Mouse (Mus musculus) CH12.LX (cell line): ENCODE data around the gene Ap1s3. TPM values are rescaled to one million over a fixed set of nuclear protein-coding genes. Genes with fewer than 3 reads are reported as not detected.

Experiments used
- DNase-seq: peaks from one replicate; pipeline ENCODE4 v3.0.0-alpha.2; 2013; ENCODE audit errors: extremely low read depth
- H3K27ac ChIP-seq: 2 replicates; pipeline ENCODE4 v1.5.1; 2012; ENCODE audit warnings: low read depth, mild to moderate bottlenecking, control low read depth, moderate library complexity; ENCODE audit not compliant: insufficient read depth
- H3K27me3 ChIP-seq: replicated peaks from 2 replicates; pipeline ENCODE3; 2012; ENCODE audit warnings: inconsistent platforms
- H3K36me3 ChIP-seq, 2 experiments: replicated peaks in 1 of 2; 2 replicates each; pipeline versions ENCODE3 to v1.6.1; 2012; ENCODE audit warnings: inconsistent platforms in 1 of 2, low read length in 1 of 2, mild to moderate bottlenecking in 1 of 2, mixed read lengths in 1 of 2, moderate library complexity in 1 of 2; ENCODE audit not compliant: control insufficient read depth in 1 of 2, insufficient read depth in 1 of 2
- H3K4me1 ChIP-seq, 2 experiments: 2 replicates each; pipeline ENCODE4 v1.6.1; 2012; ENCODE audit warnings: inconsistent platforms in 1 of 2, moderate library complexity in 1 of 2; ENCODE audit not compliant: insufficient read depth in 2 of 2, control insufficient read depth in 1 of 2
- H3K4me2 ChIP-seq: 2 replicates; pipeline ENCODE4 v1.6.1; 2012; ENCODE audit warnings: low read depth, mild to moderate bottlenecking, control low read depth; ENCODE audit not compliant: poor library complexity, insufficient read depth, severe bottlenecking
- H3K4me3 ChIP-seq, 3 experiments: fragments of 150-350 bp in 1 of 3; sonication (generic) in 1 of 3; replicated peaks in 1 of 3; 2 replicates each; pipeline versions ENCODE3 to v1.5.1; 2011 to 2012; ENCODE audit warnings: low read depth in 2 of 3, low read length in 2 of 3, mild to moderate bottlenecking in 2 of 3, moderate library complexity in 2 of 3, control low read depth in 1 of 3, improper control_type of control experiment in 1 of 3, inconsistent platforms in 1 of 3, mixed read lengths in 1 of 3; ENCODE audit not compliant: poor library complexity in 1 of 3
- H3K79me2 ChIP-seq: replicated peaks from 2 replicates; pipeline ENCODE4 v1.6.1; 2012; ENCODE audit warnings: mild to moderate bottlenecking, moderate library complexity; ENCODE audit not compliant: control insufficient read depth, poor library complexity, insufficient read depth, severe bottlenecking; ENCODE audit errors: extremely low read depth
- H3K9ac ChIP-seq: 2 replicates; pipeline ENCODE4 v1.6.1; 2012; ENCODE audit warnings: low read depth, mild to moderate bottlenecking, control low read depth, moderate library complexity; ENCODE audit not compliant: insufficient read depth
- H3K9me3 ChIP-seq: replicated peaks from 2 replicates; pipeline ENCODE3; 2012; ENCODE audit warnings: low read length, inconsistent platforms, mixed read lengths
- BHLHE40 ChIP-seq: IDR thresholded peaks from 2 replicates; pipeline ENCODE4 v1.6.1; 2011; ENCODE audit warnings: mild to moderate bottlenecking, low read depth, low read length, improper control_type of control experiment
- CHD2 ChIP-seq: IDR thresholded peaks from 2 replicates; pipeline ENCODE4 v1.6.1; 2011; ENCODE audit warnings: low read length, improper control_type of control experiment
- E2F4 ChIP-seq: IDR thresholded peaks from 2 replicates; pipeline ENCODE4 v1.6.1; 2011; ENCODE audit warnings: low read depth, low read length, improper control_type of control experiment; ENCODE audit not compliant: insufficient replicate concordance
- ELF1 ChIP-seq: IDR thresholded peaks from 2 replicates; pipeline ENCODE4 v1.6.1; 2014; ENCODE audit warnings: low read depth, mild to moderate bottlenecking, inconsistent platforms, low read length, improper control_type of control experiment
- EP300 ChIP-seq: IDR thresholded peaks from 2 replicates; pipeline ENCODE4 v1.6.1; 2011; ENCODE audit warnings: low read length, improper control_type of control experiment
- ETS1 ChIP-seq: conservative IDR thresholded peaks from 2 replicates; pipeline ENCODE4 v1.6.1; 2012; ENCODE audit warnings: low read depth, mild to moderate bottlenecking, inconsistent platforms, low read length, improper control_type of control experiment, moderate library complexity
- GABPA ChIP-seq: IDR thresholded peaks from 2 replicates; pipeline ENCODE4 v1.6.1; 2012; ENCODE audit warnings: low read depth, low read length, improper control_type of control experiment, inconsistent platforms; ENCODE audit not compliant: insufficient replicate concordance
- IRF4 ChIP-seq: IDR thresholded peaks from 2 replicates; pipeline ENCODE4 v1.6.1; 2014; ENCODE audit warnings: low read depth, mild to moderate bottlenecking, inconsistent platforms, low read length, improper control_type of control experiment
- JUN ChIP-seq: IDR thresholded peaks from 2 replicates; pipeline ENCODE4 v1.6.1; 2011; ENCODE audit warnings: low read depth, mild to moderate bottlenecking, low read length, improper control_type of control experiment, moderate library complexity; ENCODE audit not compliant: insufficient read depth
- MXI1 ChIP-seq: IDR thresholded peaks from 2 replicates; pipeline ENCODE4 v1.6.1; 2011; ENCODE audit warnings: mild to moderate bottlenecking, low read depth, low read length, improper control_type of control experiment
- NELFE ChIP-seq: IDR thresholded peaks from 2 replicates; pipeline ENCODE4 v1.6.1; 2011; ENCODE audit warnings: low read depth, low read length, improper control_type of control experiment
- POLR2A ChIP-seq: IDR thresholded peaks from 2 replicates; pipeline ENCODE4 v1.6.1; 2011; ENCODE audit warnings: low read depth, mild to moderate bottlenecking, improper control_type of control experiment, low read length
- RCOR1 ChIP-seq: conservative IDR thresholded peaks from 2 replicates; pipeline ENCODE4 v1.6.1; 2012; ENCODE audit warnings: low read depth, mild to moderate bottlenecking, inconsistent platforms, low read length, improper control_type of control experiment
- SIN3A ChIP-seq: IDR thresholded peaks from 2 replicates; pipeline ENCODE4 v1.6.1; 2012; ENCODE audit warnings: low read length, improper control_type of control experiment, inconsistent platforms
- SMC3 ChIP-seq: IDR thresholded peaks from 2 replicates; pipeline ENCODE4 v1.6.1; 2011; ENCODE audit warnings: low read depth, low read length, improper control_type of control experiment
- UBTF ChIP-seq: IDR thresholded peaks from 2 replicates; pipeline ENCODE4 v1.6.1; 2012; ENCODE audit warnings: low read depth, mild to moderate bottlenecking, inconsistent platforms, low read length, improper control_type of control experiment, moderate library complexity
- ZC3H11A ChIP-seq: IDR thresholded peaks from 2 replicates; pipeline ENCODE4 v1.6.1; 2012; ENCODE audit warnings: low read depth, mild to moderate bottlenecking, inconsistent platforms, low read length, improper control_type of control experiment
- ZKSCAN1 ChIP-seq: IDR thresholded peaks from 2 replicates; pipeline ENCODE4 v1.6.1; 2012; ENCODE audit warnings: low read depth, inconsistent platforms, low read length, improper control_type of control experiment, borderline replicate concordance
- ZMIZ1 ChIP-seq: IDR thresholded peaks from 2 replicates; pipeline ENCODE4 v1.6.1; 2012; ENCODE audit warnings: low read depth, mild to moderate bottlenecking, inconsistent platforms, low read length, improper control_type of control experiment
- ZNF384 ChIP-seq: IDR thresholded peaks from 2 replicates; pipeline ENCODE4 v1.6.1; 2012; ENCODE audit warnings: low read depth, low read length, improper control_type of control experiment, inconsistent platforms
- dilution Hi-C: fragments of 300-500 bp; cut with MboI; formaldehyde crosslinking; loops from 2 replicates; pipeline ENCODE4 v1.14.3; 2020; ENCODE audit warnings: low sequenced_read_pairs; ENCODE audit not compliant: extremely low pct_unique_long_range_greater_than_20kb, extremely low pct_ligation_motif_present
- in situ Hi-C: fragments of 300-500 bp; cut with MboI; formaldehyde crosslinking; loops from 3 replicates; pipeline ENCODE4 v1.14.3; 2019; ENCODE audit warnings: low sequenced_read_pairs, low pct_ligation_motif_present, low pct_unique_long_range_greater_than_20kb, mixed read lengths
- polyA plus RNA-seq: library from polyadenylated mRNA; unstranded; fragments of >175 nt; gene quantifications from 2 replicates; pipeline ENCODE4 v1.2.1, GENCODE M21; 2012; ENCODE audit warnings: low read depth; ENCODE audit not compliant: insufficient read length
- total RNA-seq, 2 experiments: library from RNA; depleted of rRNA; stranded (reverse); fragments of 300-350 nt in 1 of 2; fragments of >200 nt in 1 of 2; gene quantifications; 2 replicates each; pipeline ENCODE4 v1.2.3; 2012 to 2014

Ap1s3 gene
- total and polyA plus RNA-seq, 3 experiments = 10.5 to 36.6 (median 13.9) TPM

- H3K27me3 ChIP-seq = no peaks in the 10 kb centered on the region
- TF ChIP-seq NELFE (no peak), E2F4 (no peak)
- TF ChIP-seq, all 38 proteins: peak for 0
- Histone ChIP-seq H3K4me2 (no peak overlapping the region), H3K9ac (no peak overlapping the region), H3K4me3 (no peak overlapping the region), H3K79me2 (no peaks in the 10 kb centered on the region), H3K36me3 (no peaks in the 10 kb centered on the region), H3K4me1 (peaks cover 6% of the 10 kb centered on the region in 2 experiments), H3K9me3 (no peaks in the 10 kb centered on the region), H3K27ac (no peak overlapping the region)
- no peak for DNase-seq
- dilution Hi-C loops (no loop called here), in situ Hi-C loops (loop anchor here (25.0 kb wide), 1 partner anchor 941 kb away; no protein-coding TSS in a partner anchor)
Observed at GRCm38 (mm10) chr1:79678117-79678684, 6.4 kb upstream of the Ap1s3 start.

GRCm38 (mm10) chr1:79675716-79676115, 3.9 kb upstream of the Ap1s3 start:
- H3K9ac ChIP-seq = no peak overlapping the region
- in situ Hi-C loops = loop anchor here (25.0 kb wide), 1 partner anchor 938 kb away; no protein-coding TSS in a partner anchor
- dilution Hi-C loops = no loop called here

GRCm38 (mm10) chr1:79671196-79671542, 603 bp downstream of the Ap1s3 start:
- in situ Hi-C loops = loop anchor here (5.0 kb wide), 1 partner anchor 34 kb away; no protein-coding TSS in a partner anchor
- peak; percentile 82 for DNase-seq
- H3K79me2 ChIP-seq = peaks cover 18% of the 10 kb centered on the region

More at GRCm38 (mm10) chr1:79675716-79676115, 3.9 kb upstream of the Ap1s3 start:
- Histone ChIP-seq H3K27me3 (no peaks in the 10 kb centered on the region), H3K36me3 (no peaks in the 10 kb centered on the region), H3K4me1 (peaks cover 4% of the 10 kb centered on the region in 2 experiments), H3K4me3 (no peak overlapping the region), H3K9me3 (no peaks in the 10 kb centered on the region), H3K27ac (no peak overlapping the region), H3K4me2 (no peak overlapping the region), H3K79me2 (peaks cover 6% of the 10 kb centered on the region)
- DNase-seq = no peak
- TF ChIP-seq SMC3 = no peak
- no peak for TF ChIP-seq GABPA
- no peak for TF ChIP-seq ZC3H11A
- TF ChIP-seq UBTF = no peak
- no peak for TF ChIP-seq MXI1
- no peak for TF ChIP-seq NELFE
- TF ChIP-seq ZNF384 = peak; percentile 52; the same call in 1 of the 2 replicates
- TF ChIP-seq ZMIZ1 = no peak

More at GRCm38 (mm10) chr1:79671196-79671542, 603 bp downstream of the Ap1s3 start:
- Histone ChIP-seq H3K36me3 (peaks cover 0 to 18% of the 10 kb centered on the region in 2 experiments), H3K9ac (peak overlapping the region; percentile 62), H3K27me3 (no peaks in the 10 kb centered on the region), H3K27ac (no peak overlapping the region), H3K9me3 (no peaks in the 10 kb centered on the region), H3K4me3 (peak overlapping the region; percentile 61 to 100 (median 99)), H3K4me1 (peaks cover 4 to 37% of the 10 kb centered on the region in 2 experiments), H3K4me2 (peak overlapping the region; percentile 83)
- dilution Hi-C loops = no loop called here
- no peak for TF ChIP-seq POLR2A
- 0 out of 2 replicates have a peak, but pooled peaks have one; percentile 21 for TF ChIP-seq RCOR1
- TF ChIP-seq ETS1 = 0 out of 2 replicates have a peak, but pooled peaks have one; percentile 8
- TF ChIP-seq SMC3 = no peak
- TF ChIP-seq JUN = no peak
- TF ChIP-seq SIN3A = no peak
- no peak for TF ChIP-seq NELFE
- TF ChIP-seq CHD2 = no peak; the same call in 1 of the 2 replicates
- no peak for TF ChIP-seq ZKSCAN1
- TF ChIP-seq E2F4 = peak; percentile 55; the same call in 1 of the 2 replicates
- no peak; the same call in 1 of the 2 replicates for TF ChIP-seq MXI1
- 0 out of 2 replicates have a peak, but pooled peaks have one; percentile 27 for TF ChIP-seq BHLHE40
- peak; percentile 78 for TF ChIP-seq EP300
- peak; percentile 88 for TF ChIP-seq IRF4
- 0 out of 2 replicates have a peak, but pooled peaks have one; percentile 53 for TF ChIP-seq ELF1
- TF ChIP-seq, all 38 proteins: peak for 7
